Mouse (Mus musculus): ENCODE results near the gene D10Wsu102e.

- TF ChIP-seq CTCF (IDR thresholded peaks at IDR 0.05; ENCODE audit: borderline replicate concordance, insufficient read depth, low read depth, low read length): no peak
- no peak for TF ChIP-seq POLR2A (IDR thresholded peaks at IDR 0.05; ENCODE audit: borderline replicate concordance, insufficient read depth, low read length)
Measured at GRCm38 (mm10) chr10:83310356-83310755, 49.7 kb upstream of the D10Wsu102e start.
